Mouse (Mus musculus): ENCODE data around the gene Gm11639. TPM values are rescaled to one million over a fixed set of nuclear protein-coding genes. Genes with fewer than 3 reads are reported as not detected.

The Gm11639 gene
- polyA plus RNA-seq, 1 experiment from 2014 or later = not detected

DNA sequence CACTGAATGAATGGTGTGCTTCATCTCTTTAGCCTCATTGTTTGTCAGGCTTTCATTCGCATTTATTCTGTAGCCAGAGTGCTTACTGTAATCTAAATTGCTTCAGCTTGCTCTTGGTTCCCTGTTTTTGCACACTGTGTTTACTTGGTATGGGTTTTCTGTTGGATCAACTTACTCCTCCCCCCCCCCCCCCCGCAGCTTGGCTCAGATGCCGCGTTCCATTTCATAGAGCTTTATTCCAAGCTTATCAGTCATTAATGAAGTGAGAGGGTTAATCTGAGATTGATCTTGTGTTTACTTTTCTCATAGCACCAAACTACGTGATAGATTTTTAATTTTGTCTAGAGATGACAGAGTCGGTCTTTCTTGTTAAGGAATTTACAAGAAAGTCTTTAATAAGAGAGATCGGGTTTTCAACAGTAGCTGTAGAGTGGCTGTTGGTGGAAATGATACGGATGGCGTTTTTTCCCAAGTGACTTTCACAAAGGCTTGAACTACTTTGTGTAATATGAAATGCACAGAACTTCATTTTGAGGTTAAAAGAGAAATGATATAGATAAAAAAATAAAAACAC is 59.6 kb downstream of the Gm11639 start:
- Histone ChIP-seq H3K9me3 (no peaks in the 10 kb centered on the region), H3K4me2 (no peak overlapping the region), H3K27me3 (no peaks in the 10 kb centered on the region), H3K9ac (no peak overlapping the region), H3K27ac (replicated peaks) (no peak overlapping the region), H3K4me1 (replicated peaks) (no peaks in the 10 kb centered on the region), H3K36me3 (no peaks in the 10 kb centered on the region), H3K4me3 (no peak overlapping the region)
- WGBS = 88% methylated on average over 9 of the region's 9 CpGs
- ATAC-seq (ENCODE audit: low read depth) = no peak

DNA sequence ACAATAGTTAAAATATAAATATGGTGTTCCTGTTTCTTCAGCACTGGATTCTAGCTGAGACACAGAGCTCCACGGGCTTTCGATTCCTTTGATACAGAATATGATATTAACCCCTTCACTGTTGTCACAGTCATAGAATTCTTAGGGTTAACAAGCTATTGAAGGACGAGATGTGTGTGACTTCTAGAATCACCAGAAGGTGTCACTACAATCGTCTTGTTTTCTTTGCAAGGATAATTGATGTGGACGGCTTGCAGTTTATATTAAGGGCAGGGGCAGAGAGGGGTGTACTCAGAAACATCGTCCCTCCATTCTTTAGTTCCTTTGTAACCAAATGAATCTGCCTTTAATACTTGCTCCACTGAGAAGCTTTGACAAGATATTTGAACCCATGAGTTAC is 80.3 kb downstream of the Gm11639 start:
- 46% methylated on average over 6 of the region's 6 CpGs for WGBS
- Histone ChIP-seq H3K9ac (no peak overlapping the region), H3K36me3 (no peaks in the 10 kb centered on the region), H3K9me3 (no peaks in the 10 kb centered on the region), H3K27me3 (no peaks in the 10 kb centered on the region), H3K4me3 (no peak overlapping the region), H3K4me1 (replicated peaks) (no peaks in the 10 kb centered on the region), H3K27ac (replicated peaks) (no peak overlapping the region), H3K4me2 (no peak overlapping the region)
- ATAC-seq (ENCODE audit: low read depth) = no peak

DNA sequence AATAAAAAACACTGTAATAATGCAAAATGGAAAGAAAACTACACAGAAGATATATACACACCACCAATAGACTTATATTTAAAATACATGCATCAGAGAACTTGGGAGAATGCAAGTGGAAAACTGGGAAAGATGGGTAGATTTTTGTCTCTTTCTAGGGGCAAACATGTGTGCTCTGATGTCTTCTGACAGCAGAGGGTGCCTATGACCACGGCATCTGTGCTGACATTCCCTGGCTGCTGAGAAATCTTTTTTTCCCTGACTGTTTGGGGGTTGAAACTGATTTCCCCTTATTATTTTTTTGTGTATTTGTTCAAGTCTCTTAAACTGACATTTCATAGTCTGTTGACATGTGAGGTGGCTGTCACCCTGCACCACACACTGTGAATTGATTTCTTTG is 81.6 kb downstream of the Gm11639 start:
- 61% methylated on average over 1 of the region's 1 CpGs for WGBS
- ATAC-seq (ENCODE audit: low read depth) = no peak
- H3K9me3 ChIP-seq = no peaks in the 10 kb centered on the region
- no peak overlapping the region for H3K9ac ChIP-seq
- no peak overlapping the region for H3K4me3 ChIP-seq
- H3K4me1 ChIP-seq (replicated peaks) = no peaks in the 10 kb centered on the region
- no peaks in the 10 kb centered on the region for H3K36me3 ChIP-seq
- no peaks in the 10 kb centered on the region for H3K27me3 ChIP-seq
- H3K4me2 ChIP-seq = no peak overlapping the region
- H3K27ac ChIP-seq (replicated peaks) = no peak overlapping the region

DNA sequence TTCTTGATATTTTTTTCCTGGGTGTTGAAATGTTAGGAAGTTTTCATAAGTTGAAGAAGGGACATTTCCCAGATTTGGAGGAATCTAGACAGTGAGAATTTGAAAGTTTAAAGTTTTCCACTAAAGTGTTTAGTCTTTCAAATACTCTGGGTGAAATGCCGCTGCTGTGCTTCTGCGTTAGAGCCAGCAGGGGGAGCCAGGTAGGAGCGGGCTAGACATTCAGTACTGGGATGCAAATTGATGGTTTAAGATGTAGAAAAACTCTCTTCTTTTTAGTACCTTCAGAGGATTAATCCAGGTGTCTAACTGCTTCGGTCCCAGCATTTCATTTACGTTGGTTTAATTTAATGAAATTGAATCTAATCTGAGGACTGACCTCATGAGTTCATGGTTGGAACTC is 82.6 kb downstream of the Gm11639 start:
- ATAC-seq (ENCODE audit: low read depth) = no peak
- Histone ChIP-seq H3K9me3 (no peaks in the 10 kb centered on the region), H3K4me3 (no peak overlapping the region), H3K9ac (no peak overlapping the region), H3K36me3 (no peaks in the 10 kb centered on the region), H3K4me2 (no peak overlapping the region), H3K27me3 (no peaks in the 10 kb centered on the region), H3K4me1 (replicated peaks) (no peaks in the 10 kb centered on the region), H3K27ac (replicated peaks) (no peak overlapping the region)
- WGBS = 8% methylated on average over 5 of the region's 5 CpGs

GRCm38 (mm10) chr11:104778796-104779195 is 93.3 kb downstream of the Gm11639 start:
- H3K27ac ChIP-seq (replicated peaks) = no peak overlapping the region
- ATAC-seq (ENCODE audit: low read depth) = no peak
- H3K9me3 ChIP-seq = no peaks in the 10 kb centered on the region
- H3K27me3 ChIP-seq = no peaks in the 10 kb centered on the region
- no peak overlapping the region for H3K9ac ChIP-seq
- H3K4me3 ChIP-seq = no peak overlapping the region
- no peaks in the 10 kb centered on the region for H3K36me3 ChIP-seq
- no peak overlapping the region for H3K4me2 ChIP-seq
- H3K4me1 ChIP-seq (replicated peaks) = no peaks in the 10 kb centered on the region
- WGBS = 88% methylated on average over 2 of the region's 2 CpGs

DNA sequence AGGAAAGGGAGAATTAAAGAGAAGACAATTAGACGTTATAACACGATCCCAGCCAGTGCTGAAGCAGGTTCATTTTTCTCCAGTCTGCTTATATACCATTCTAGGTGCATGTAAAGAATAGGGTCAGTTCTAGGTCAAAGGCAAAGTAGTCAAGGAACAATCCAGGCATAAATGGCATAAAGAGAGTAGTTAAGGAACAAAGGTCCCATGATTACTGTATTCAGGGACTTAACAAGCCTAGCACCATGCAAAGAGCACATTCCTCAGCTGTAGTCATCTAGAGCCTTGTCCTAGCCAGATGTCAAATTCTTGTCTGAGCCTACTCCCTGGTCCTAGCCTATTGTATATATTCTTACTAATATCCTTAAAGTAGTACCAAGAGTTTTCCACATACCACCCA is 259.2 kb downstream of the Gm11639 start:
- Histone ChIP-seq H3K27ac (replicated peaks) (no peak overlapping the region), H3K27me3 (no peaks in the 10 kb centered on the region), H3K4me1 (replicated peaks) (no peaks in the 10 kb centered on the region), H3K4me2 (no peak overlapping the region), H3K9ac (no peak overlapping the region), H3K9me3 (no peaks in the 10 kb centered on the region), H3K4me3 (no peak overlapping the region), H3K36me3 (no peaks in the 10 kb centered on the region)
- ATAC-seq (ENCODE audit: low read depth) = no peak
- WGBS = 78% methylated on average over 2 of the region's 2 CpGs

DNA sequence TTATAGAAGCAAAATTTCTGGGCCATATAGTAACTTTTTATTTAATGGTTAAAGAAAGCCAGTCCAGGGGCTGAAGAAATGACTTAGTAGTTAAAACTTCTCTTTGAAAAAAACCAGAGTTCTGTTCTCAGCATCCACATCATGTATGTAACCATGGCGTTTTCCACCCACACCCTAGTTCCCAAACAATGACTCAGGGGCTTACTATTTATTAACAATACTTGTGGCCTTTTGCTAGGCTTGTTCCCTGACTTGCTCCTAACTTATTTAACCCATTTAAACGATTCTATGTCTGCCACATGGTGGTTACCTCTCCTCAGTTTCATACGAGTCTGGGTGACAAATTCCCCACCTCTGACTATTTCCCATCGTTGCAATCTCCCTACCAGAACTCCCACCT is 266.8 kb downstream of the Gm11639 start:
- Histone ChIP-seq H3K36me3 (no peaks in the 10 kb centered on the region), H3K27ac (replicated peaks) (no peak overlapping the region), H3K9me3 (peaks cover 6% of the 10 kb centered on the region; the same call in 1 of the 2 replicates), H3K4me2 (no peak overlapping the region), H3K4me3 (no peak overlapping the region), H3K27me3 (no peaks in the 10 kb centered on the region), H3K9ac (no peak overlapping the region), H3K4me1 (replicated peaks) (no peaks in the 10 kb centered on the region)
- 70% methylated on average over 4 of the region's 4 CpGs for WGBS
- no peak for ATAC-seq (ENCODE audit: low read depth)

DNA sequence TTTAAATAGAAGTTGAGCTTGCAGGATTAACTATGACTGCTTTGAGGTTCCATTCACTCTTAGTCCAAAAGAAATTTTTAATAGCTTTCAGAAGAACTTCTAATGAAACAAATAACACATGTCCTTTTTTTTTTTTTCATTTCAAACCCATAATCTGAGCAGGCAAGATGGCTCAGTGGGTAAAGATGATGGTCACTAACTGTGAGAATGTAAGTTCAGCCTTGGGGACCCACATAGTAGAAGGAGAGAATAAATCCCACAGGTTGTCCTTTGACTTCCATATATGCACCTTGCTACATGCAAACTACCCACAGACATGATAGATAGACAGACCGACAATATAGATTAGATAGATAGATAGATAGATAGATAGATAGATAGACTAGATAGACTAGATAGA is 282.4 kb downstream of the Gm11639 start:
- Histone ChIP-seq H3K4me2 (no peak overlapping the region), H3K4me3 (no peak overlapping the region), H3K36me3 (no peaks in the 10 kb centered on the region), H3K27ac (replicated peaks) (no peak overlapping the region), H3K4me1 (replicated peaks) (no peaks in the 10 kb centered on the region), H3K9me3 (no peaks in the 10 kb centered on the region), H3K9ac (no peak overlapping the region), H3K27me3 (no peaks in the 10 kb centered on the region)
- WGBS = 100% methylated on average over 1 of the region's 1 CpGs
- no peak for ATAC-seq (ENCODE audit: low read depth)

DNA sequence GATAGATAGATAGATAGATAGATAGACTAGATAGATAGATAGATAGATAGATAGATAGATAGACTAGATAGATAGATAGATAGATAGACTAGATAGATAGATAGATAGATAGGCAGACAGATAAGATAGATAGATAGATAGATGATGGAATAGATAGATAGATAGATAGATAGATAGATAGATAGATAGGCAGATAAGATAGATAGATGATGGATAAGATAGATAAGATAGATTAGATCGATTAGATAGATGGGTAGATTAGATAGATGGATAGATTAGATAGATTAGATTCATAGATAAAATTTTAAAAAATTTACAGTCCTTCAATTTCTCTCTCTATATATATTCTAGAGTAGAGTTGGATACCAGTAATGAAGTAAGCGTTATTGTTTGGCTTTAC is 282.9 kb downstream of the Gm11639 start:
- Histone ChIP-seq H3K9ac (no peak overlapping the region), H3K27ac (replicated peaks) (no peak overlapping the region), H3K36me3 (no peaks in the 10 kb centered on the region), H3K27me3 (no peaks in the 10 kb centered on the region), H3K9me3 (no peaks in the 10 kb centered on the region), H3K4me2 (no peak overlapping the region), H3K4me1 (replicated peaks) (no peaks in the 10 kb centered on the region), H3K4me3 (no peak overlapping the region)
- WGBS = 92% methylated on average over 2 of the region's 2 CpGs
- no peak for ATAC-seq (ENCODE audit: low read depth)

DNA sequence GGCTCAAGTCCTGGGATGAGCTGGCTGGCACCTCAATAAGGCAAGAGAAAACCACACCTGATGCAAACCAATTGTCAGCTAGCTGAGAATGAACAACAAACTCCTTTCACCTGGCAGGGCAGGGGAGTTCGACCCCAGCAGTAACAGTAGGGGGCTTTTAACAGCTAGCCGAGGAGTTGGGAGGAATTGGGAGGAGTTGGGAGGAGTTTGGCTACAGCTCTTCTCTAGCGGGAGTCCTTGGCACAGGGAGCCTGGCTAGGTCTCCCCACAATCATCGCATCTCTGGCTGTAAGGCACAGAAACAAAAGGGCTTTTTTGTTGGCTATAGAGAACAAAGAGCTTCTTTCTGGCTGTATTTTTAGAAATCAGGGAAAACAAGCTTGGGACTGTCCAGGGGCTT is 285.8 kb downstream of the Gm11639 start:
- Histone ChIP-seq H3K27me3 (no peaks in the 10 kb centered on the region), H3K27ac (replicated peaks) (no peak overlapping the region), H3K4me2 (no peak overlapping the region), H3K4me3 (no peak overlapping the region), H3K9me3 (no peaks in the 10 kb centered on the region), H3K9ac (no peak overlapping the region), H3K4me1 (replicated peaks) (no peaks in the 10 kb centered on the region), H3K36me3 (no peaks in the 10 kb centered on the region)
- WGBS = 0% methylated on average over 4 of the region's 4 CpGs
- ATAC-seq (ENCODE audit: low read depth) = no peak

DNA sequence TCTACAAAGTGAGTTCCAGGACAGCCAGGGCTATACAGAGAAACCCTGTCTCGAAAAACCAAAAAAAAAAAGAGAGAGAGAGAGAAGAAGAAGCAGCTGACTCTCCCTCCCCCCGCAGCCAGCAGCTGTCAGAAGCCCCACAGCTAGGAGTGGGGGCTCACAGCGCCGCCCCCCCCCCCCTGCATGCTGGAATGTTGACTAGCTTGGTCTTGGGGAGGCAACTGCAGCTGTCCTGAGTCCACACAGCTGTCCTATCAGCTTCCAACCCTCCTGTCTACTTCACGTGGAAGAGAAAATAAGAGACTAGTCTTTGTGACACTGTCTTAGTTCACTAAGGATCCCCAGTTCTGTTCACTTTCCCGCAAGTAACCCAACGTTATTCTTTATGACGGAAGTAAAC is 287.0 kb downstream of the Gm11639 start:
- H3K9me3 ChIP-seq = no peaks in the 10 kb centered on the region
- no peak overlapping the region for H3K9ac ChIP-seq
- H3K4me2 ChIP-seq = no peak overlapping the region
- H3K36me3 ChIP-seq = no peaks in the 10 kb centered on the region
- WGBS = 68% methylated on average over 8 of the region's 8 CpGs
- no peaks in the 10 kb centered on the region for H3K27me3 ChIP-seq
- ATAC-seq (ENCODE audit: low read depth) = no peak
- H3K4me1 ChIP-seq (replicated peaks) = no peaks in the 10 kb centered on the region
- no peak overlapping the region for H3K27ac ChIP-seq (replicated peaks)
- H3K4me3 ChIP-seq = no peak overlapping the region

DNA sequence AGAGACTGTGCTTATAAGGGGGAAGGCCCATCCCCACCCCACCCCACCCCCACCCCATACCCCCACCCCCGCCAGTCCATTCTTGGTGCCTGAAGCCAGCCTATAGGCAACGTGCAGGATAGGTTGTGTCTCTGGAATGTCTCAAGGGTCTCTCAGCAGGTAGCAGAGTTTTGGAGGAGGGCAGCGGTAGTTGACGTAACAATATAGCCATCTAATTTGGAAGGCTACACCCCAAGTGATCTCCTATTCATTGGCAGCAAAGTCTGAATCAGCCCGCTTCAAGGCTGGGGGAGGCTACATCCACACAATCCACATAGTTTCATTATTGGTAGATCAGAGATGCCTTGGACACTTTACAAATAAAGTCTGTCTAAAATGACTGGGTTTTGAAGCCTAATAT is 292.5 kb downstream of the Gm11639 start:
- Histone ChIP-seq H3K4me1 (replicated peaks) (no peaks in the 10 kb centered on the region), H3K27me3 (no peaks in the 10 kb centered on the region), H3K4me3 (no peak overlapping the region), H3K4me2 (no peak overlapping the region), H3K9me3 (no peaks in the 10 kb centered on the region), H3K9ac (no peak overlapping the region), H3K36me3 (no peaks in the 10 kb centered on the region), H3K27ac (replicated peaks) (no peak overlapping the region)
- 61% methylated on average over 5 of the region's 5 CpGs for WGBS
- no peak for ATAC-seq (ENCODE audit: low read depth)

- H3K4me1 ChIP-seq (replicated peaks) = no peaks in the 10 kb centered on the region
- H3K4me3 ChIP-seq = no peak overlapping the region
- no peaks in the 10 kb centered on the region for H3K9me3 ChIP-seq
- no peak overlapping the region for H3K9ac ChIP-seq
- no peak overlapping the region for H3K27ac ChIP-seq (replicated peaks)
- H3K27me3 ChIP-seq = no peaks in the 10 kb centered on the region
- no peaks in the 10 kb centered on the region for H3K36me3 ChIP-seq
- H3K4me2 ChIP-seq = no peak overlapping the region
- no peak for ATAC-seq (ENCODE audit: low read depth)
- WGBS = 81% methylated on average over 15 of the region's 15 CpGs
These were observed 296.0 kb downstream of the Gm11639 start for GRCm38 (mm10) chr11:104981342-104982055.
